Mouse (Mus musculus) testis, postnatal 14 days (tissue): ENCODE results near the gene Rnf11.

Source experiments
- DNase-seq: peaks from one replicate; pipeline ENCODE4 v3.0.0; 2021; ENCODE audit warnings: low spot score

Rnf11 gene

GRCm38 (mm10) chr4:109444951-109445350, 39.6 kb downstream of the Rnf11 start:
- no peak for DNase-seq

GRCm38 (mm10) chr4:109444471-109444870, 40.1 kb downstream of the Rnf11 start:
- no peak for DNase-seq

- DNase-seq, result no peak
These were observed 41.9 kb downstream of the Rnf11 start for GRCm38 (mm10) chr4:109442649-109443048.

- no peak for DNase-seq
These were observed 42.4 kb downstream of the Rnf11 start for GRCm38 (mm10) chr4:109442126-109442525.

DNA sequence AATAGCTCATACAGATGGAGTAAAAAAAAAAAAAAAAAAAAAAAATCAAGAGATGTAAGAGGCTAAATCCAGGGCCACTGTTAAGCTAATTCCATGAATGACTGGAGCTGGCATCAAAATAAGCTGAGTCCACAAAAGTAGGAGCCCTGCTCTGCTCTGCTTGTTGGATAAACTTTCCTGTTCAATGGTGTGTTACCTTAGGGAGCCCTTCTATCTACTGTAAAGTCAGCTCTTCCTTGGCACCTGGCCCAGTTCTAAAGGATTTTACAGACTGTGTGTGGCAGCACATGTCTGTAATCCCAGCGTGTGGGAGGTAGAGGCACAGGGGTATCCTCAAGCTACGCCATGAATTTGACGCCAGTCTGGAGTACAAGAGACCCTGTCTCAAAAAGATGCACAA, 43.5 kb downstream of the Rnf11 start:
- no peak for DNase-seq

DNA sequence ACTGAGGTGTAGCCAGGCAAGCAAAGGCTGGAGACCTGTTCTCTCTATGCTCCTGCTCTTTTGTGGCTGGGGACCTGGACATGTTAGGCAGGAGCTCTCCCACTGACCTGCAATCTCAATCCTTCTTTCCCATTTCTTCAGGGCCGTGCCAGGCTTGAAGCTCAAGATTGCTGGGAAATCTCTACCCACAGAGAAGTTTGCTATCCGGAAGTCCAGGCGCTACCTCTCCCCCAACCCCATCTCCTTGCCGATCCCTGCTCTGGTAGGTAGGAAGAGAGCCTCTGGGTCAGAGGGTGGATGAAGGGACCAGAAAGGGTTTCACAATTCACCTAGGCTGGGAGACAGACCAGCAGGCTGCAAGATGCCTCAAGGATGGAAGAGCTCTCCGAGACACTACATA, 44.1 kb downstream of the Rnf11 start:
- no peak for DNase-seq

DNA sequence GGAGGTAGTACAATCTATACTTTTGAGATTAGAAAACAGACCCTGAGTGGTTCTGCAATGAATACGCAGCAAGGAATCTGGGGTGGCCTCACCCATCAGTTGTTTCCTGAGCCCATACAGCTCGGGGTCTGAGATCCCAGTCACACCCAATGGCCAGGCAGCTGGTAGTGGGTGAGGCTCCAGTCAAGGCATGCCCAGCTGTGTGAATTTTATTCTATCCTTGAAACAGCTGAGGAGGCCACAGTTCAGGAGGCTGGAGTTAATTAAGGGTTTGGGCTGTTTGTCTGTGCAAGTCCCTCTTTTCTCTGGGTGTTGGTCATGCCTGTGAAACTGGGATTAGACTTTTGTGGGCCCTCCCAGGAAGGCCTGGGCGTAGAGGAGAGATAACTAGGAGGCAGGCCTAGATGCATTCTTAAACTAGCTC, 44.7 kb downstream of the Rnf11 start:
- no peak for DNase-seq

- DNase-seq, result no peak
These were observed 45.4 kb downstream of the Rnf11 start for GRCm38 (mm10) chr4:109439101-109439500.

DNA sequence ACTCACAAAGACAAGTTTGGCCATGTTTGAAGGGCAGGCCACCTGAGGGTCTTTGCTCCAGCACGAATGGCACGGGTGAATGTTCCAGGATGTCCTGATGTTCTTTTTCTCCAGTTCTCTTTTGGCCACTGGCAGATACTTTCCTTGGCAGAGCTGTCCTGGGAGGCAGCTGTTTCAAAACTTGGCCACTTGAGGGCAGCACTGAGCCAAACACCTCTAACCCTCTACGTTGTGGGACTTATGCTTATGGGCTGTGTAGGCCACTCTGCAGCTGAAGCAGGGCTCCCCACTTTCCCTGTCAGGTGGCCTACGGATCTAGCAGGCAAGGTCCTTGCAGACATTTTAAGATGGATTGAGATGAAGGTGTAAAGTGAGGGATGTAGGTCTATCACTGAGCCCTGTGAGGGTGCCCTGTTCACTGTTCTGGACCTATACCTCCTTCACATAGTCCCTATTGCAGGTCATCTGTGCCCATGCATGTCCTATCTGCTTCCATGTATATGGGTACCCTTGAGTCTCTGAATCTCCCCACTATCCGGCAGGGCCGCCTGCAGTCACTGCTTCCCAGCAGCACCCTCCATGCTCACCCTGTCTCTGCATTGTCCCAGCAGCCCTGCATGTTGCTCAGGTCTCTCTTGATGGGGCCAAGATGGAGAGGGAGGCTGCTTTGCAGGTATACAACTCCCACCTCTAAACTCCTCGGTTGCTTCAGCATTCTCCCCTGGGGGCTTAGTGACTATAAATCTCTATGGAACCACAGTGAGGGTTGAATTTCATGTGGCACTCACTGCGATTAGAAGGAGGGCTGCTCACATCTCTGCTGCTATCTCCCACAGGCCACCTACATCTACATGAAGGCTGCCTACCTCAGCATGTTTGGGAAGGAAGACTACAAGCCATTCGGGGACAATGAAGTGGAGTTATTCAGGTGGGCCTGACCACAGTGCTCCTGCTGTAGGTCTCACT, 46.3 kb downstream of the Rnf11 start:
- DNase-seq, result no peak

GRCm38 (mm10) chr4:109434256-109434655, 50.3 kb downstream of the Rnf11 start:
- DNase-seq, result no peak

DNA sequence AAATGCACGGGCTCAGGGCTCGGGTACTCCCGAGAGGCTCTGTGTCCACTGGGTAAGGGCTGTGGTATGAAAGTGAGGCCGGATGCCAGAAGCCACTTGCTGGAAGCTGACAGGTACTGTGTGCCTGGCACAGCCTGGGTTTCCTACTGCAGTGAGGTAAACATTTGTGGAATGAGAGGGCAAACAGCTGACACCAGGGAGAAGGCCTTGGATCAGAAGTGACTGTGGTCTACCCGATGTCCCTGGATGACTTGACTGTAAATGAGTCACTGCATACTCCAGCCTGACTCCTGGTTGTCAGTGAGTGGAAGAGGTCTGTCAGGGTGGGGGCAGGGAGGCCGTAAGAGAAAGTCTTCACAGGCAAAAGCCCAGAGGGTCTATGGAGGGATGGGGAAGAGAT, 50.9 kb downstream of the Rnf11 start:
- DNase-seq, result no peak

- DNase-seq, result no peak
These were observed 51.7 kb downstream of the Rnf11 start for GRCm38 (mm10) chr4:109432668-109433375.

DNA sequence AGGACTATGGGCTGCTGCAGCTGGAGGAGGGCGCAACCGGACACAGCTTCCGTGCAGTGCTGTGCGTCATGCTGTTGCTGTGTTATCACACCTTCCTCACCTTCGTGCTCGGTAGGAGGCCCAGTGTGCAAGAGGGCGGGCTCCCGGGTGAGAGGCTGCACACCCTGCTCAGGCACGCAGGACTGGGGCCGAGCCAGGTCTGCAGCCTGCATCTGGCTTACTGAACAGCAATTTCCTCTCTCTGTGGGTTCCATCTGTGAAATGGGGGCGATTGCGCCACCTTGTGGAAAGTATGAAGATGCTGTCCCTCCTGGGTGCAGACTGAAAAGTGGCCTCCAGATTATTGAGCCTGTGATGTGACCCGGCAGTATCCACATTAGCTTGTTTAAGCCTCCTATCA, 53.7 kb downstream of the Rnf11 start:
- peak; percentile 47 for DNase-seq

DNA sequence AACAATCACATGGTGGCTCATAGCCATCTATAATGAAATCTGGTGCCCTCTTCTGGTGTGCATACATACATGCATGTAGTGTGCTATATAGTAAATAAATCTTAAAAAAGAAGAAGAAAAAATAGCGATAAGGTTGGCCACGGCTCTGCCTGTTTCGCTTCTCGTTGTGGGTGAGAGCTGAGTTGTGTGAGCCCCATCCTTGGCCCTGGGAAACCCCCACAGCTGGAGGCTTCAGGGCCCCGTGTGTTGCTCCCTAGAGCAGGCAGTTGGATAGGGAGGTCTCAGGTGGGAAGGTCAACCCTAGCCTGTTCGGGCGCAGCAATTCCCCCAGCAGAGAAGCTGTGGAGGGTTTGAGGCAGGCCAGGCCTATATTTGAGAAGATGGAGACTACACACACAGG, 54.3 kb downstream of the Rnf11 start:
- no peak for DNase-seq

DNA sequence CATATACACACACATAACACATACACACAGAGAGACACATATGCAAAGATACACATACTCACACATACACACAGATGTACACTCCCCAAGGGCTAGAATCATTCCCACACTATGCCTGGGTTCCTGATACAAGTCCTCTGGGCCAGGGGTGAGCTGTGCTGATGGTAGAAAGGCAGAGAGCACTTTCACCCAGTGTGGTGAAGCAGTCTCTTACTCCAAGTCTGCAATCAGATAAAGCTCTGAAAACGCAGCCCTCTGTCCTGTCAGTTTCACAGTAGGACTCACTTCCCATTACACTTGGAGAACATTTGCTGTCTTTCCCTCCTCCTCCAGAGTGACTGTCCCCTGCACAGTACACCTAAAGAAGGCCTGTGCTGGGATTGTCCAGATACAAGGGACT, 57.5 kb downstream of the Rnf11 start:
- DNase-seq, result no peak

- DNase-seq, result no peak
These were observed 61.1 kb downstream of the Rnf11 start for GRCm38 (mm10) chr4:109423438-109423837.

DNA sequence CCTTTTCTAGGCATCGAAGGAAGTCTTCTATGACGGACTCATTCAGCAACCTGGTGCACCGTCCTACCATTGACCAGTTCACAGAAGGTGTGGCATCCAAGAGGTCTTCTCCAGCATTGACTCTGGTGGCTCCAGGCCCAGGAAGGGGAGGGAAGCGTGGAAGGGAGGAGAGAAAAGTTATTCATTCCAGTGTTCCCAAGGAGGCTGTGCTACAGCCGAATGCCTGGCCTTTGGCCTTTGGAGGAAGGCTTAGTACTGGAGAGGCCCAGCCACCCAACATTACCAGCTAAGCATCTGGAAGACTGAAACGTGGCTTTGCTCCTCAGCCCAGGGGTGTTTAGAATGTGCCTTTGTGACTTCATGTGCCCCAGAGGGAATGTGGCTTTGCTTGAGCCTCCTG, 62.1 kb downstream of the Rnf11 start:
- no peak for DNase-seq

GRCm38 (mm10) chr4:109421608-109422007, 62.9 kb downstream of the Rnf11 start:
- DNase-seq, result no peak

- DNase-seq, result no peak
These were observed 64.3 kb downstream of the Rnf11 start for GRCm38 (mm10) chr4:109420138-109420795.

DNA sequence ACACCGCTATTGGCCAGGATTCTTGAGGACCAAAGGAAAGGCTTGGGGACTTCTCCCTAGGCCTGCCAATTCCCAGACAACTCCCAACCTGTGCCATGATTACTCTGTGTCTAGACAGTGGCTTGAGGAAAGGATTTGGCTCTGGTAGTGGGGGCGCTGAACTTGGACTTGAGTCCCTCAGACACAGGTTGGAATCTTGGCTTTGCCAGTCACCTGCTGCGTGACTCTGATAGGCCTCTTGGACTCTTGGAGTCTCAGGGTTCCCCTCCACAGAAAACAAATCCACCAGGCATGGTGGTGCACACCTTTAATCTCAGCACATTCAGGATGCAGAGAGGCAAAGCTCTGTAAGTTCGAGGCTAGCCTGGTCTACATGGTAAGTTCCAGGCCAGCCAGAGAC, 65.0 kb downstream of the Rnf11 start:
- no peak for DNase-seq

- no peak for DNase-seq
These were observed 65.5 kb downstream of the Rnf11 start for GRCm38 (mm10) chr4:109419017-109419416.

GRCm38 (mm10) chr4:109417998-109418397, 66.5 kb downstream of the Rnf11 start:
- DNase-seq, result no peak

GRCm38 (mm10) chr4:109412233-109412632, 72.3 kb downstream of the Rnf11 start:
- DNase-seq, result no peak
